Mouse (Mus musculus) lung, embryonic 14.5 days (tissue): ENCODE data around the gene Zfp266. TPM values are rescaled to one million over a fixed set of nuclear protein-coding genes. Genes with fewer than 3 reads are reported as not detected.

Experiments
- ATAC-seq: fragments of 200-750 bp; cut with Nextera tagmentation; 2 replicates; pipeline ENCODE4 v1.8.0; 2017; ENCODE audit warnings: mild to moderate bottlenecking, moderate TSS enrichment, moderate library complexity; ENCODE audit not compliant: insufficient read depth
- DNase-seq: peaks from one replicate; pipeline ENCODE4 v3.0.0-alpha.2; 2015
- H3K27ac ChIP-seq: fragments of 300-500 bp; sonication (generic); 2 replicates; pipeline ENCODE4 v1.5.1; 2014; ENCODE audit warnings: low read depth, mild to moderate bottlenecking, moderate library complexity
- H3K27me3 ChIP-seq: fragments of 300-500 bp; sonication (generic); 2 replicates; pipeline ENCODE4 v1.6.1; 2014; ENCODE audit warnings: low read length, control low read depth; ENCODE audit not compliant: insufficient read depth
- H3K36me3 ChIP-seq: fragments of 300-500 bp; sonication (generic); 2 replicates; pipeline ENCODE4 v1.6.1; 2014; ENCODE audit warnings: control low read depth; ENCODE audit not compliant: insufficient read depth
- H3K4me1 ChIP-seq: fragments of 300-500 bp; sonication (generic); 2 replicates; pipeline ENCODE4 v1.6.1; 2014; ENCODE audit warnings: antibody characterized with exemption, control low read depth; ENCODE audit not compliant: insufficient read depth
- H3K4me2 ChIP-seq: fragments of 300-500 bp; sonication (generic); 2 replicates; pipeline ENCODE4 v1.6.1; 2014; ENCODE audit warnings: mild to moderate bottlenecking
- H3K4me3 ChIP-seq: fragments of 300-500 bp; sonication (generic); 2 replicates; pipeline ENCODE4 v1.5.1; 2014; ENCODE audit warnings: low read depth, low read length
- H3K9ac ChIP-seq: fragments of 300-500 bp; sonication (generic); 2 replicates; pipeline ENCODE4 v1.6.1; 2014
- H3K9me3 ChIP-seq: fragments of 300-500 bp; sonication (generic); 2 replicates; pipeline ENCODE4 v1.6.1; 2016; ENCODE audit warnings: low read depth, low read length, control low read depth
- CTCF ChIP-seq: IDR thresholded peaks from 2 replicates; pipeline ENCODE4 v1.5.1; 2016; ENCODE audit warnings: antibody characterized with exemption, low read depth
- WGBS: fragments of 180-500 bp; shearing (Covaris S2); extraction: QIAGEN DNeasy Blood & Tissue Kit; methylation state at CpG from one replicate; pipeline ENCODE4 v1.1.7; 2014; 5-methylcytosine and 5-hydroxymethylcytosine counted together
- polyA plus RNA-seq: library from polyadenylated mRNA; unstranded; fragments of >200 nt; fragmentation: Nextera tagmentation; extraction: Ambion mirVana; gene quantifications from 2 replicates; pipeline ENCODE4 v1.2.1, GENCODE M21; 2014

Zfp266 gene
- polyA plus RNA-seq, 1 experiment from 2014 or later = 107 TPM

DNA sequence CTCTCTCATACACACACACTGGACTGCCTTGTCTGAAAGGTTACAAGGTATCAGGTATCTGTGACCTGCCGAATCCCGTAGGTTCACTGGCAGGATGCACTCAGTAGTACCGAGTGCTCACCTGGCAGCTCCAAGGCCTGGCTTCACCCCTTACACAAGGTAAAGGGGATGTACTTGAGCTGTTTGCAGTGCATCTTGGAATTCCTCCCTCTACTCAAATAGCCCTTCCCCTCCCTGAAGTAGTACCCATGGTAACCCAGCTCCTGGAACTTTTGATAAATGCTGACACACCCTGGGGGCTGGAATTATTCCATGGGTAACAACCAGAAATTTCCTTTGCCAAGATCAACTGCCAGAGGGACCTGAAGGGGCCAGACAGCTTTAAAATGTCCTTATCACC, 7.2 kb downstream of the Zfp266 start:
- Histone ChIP-seq H3K4me3 (no peak overlapping the region), H3K27ac (no peak overlapping the region), H3K36me3 (peaks cover 77% of the 10 kb centered on the region), H3K4me1 (peaks cover 15% of the 10 kb centered on the region; the same call in 1 of the 2 replicates), H3K4me2 (no peak overlapping the region), H3K27me3 (no peaks in the 10 kb centered on the region), H3K9me3 (no peaks in the 10 kb centered on the region), H3K9ac (no peak overlapping the region)
- ATAC-seq (peak; percentile 88), DNase-seq (peak; percentile 59)
- no peak for TF ChIP-seq CTCF
- WGBS = 64% methylated on average over 3 of the region's 3 CpGs

DNA sequence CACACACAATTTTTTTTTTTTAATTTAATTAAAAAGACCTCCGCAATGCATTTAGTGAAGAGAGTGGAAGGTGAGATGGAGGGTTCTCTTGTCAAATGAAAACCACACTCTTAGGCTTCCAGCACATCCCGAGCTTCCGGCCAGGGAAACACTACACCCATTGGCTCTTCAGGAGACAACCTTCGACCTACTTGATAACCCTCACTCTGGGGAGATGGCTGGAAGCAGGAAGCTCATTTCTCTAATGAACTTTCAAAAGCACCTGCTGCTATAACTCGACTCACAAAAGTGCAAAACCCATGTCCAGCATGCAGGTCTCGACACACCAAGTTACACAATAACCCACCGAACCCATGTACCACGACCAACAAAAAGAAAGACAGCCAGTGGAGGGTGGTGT, 8.5 kb downstream of the Zfp266 start:
- Histone ChIP-seq H3K27me3 (no peaks in the 10 kb centered on the region), H3K4me1 (peaks cover 8% of the 10 kb centered on the region; the same call in 1 of the 2 replicates), H3K9me3 (no peaks in the 10 kb centered on the region), H3K27ac (no peak overlapping the region), H3K9ac (no peak overlapping the region), H3K36me3 (peaks cover 73% of the 10 kb centered on the region), H3K4me3 (no peak overlapping the region), H3K4me2 (no peak overlapping the region)
- ATAC-seq (no peak), DNase-seq (no peak)
- 71% methylated on average over 8 of the region's 8 CpGs for WGBS
- TF ChIP-seq CTCF = no peak

DNA sequence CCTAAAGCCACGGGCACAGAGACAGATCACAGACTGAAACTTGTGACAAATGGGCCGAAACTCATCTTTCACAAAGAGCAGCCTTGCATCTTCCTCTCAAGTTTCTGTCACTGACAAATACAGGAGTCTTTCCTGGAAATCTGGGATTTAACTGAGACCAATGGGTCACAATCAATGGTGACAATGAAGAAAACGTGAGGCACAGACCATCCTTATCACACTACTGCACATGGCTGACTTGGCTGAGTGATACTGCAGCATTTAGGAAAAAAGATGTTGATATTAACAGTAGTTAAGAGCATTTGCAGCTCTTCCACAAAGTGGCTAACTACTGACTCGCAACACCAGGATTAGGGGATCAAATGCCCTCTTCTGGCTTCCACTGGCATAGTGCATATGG, 9.6 kb downstream of the Zfp266 start:
- DNase-seq (no peak), ATAC-seq (no peak)
- WGBS = 87% methylated on average over 4 of the region's 4 CpGs
- no peak overlapping the region for H3K4me3 ChIP-seq
- peaks cover 74% of the 10 kb centered on the region for H3K36me3 ChIP-seq
- H3K4me1 ChIP-seq = peaks cover 8% of the 10 kb centered on the region; the same call in 1 of the 2 replicates
- H3K9ac ChIP-seq = no peak overlapping the region
- H3K27me3 ChIP-seq = no peaks in the 10 kb centered on the region
- TF ChIP-seq CTCF = no peak
- H3K4me2 ChIP-seq = no peak overlapping the region
- H3K27ac ChIP-seq = no peak overlapping the region
- no peaks in the 10 kb centered on the region for H3K9me3 ChIP-seq

DNA sequence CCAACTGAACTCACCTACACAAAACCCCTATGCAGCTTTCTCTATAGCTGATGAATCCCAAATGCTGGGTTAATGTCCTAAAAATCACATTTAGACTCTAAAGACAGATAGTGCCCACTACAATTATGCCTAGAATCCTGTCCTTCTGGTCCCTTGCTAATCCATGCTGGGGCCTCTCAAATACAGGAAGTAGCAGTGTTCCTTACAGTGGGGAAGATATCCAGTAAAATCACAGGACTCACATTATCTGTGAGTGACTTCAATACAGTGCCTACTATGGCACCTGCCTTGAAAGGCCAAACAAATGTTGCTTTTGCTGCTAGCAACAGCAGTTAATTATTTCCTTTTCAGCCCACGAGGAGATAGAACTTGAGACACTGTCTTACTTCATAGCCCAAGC, 10.9 kb downstream of the Zfp266 start:
- H3K36me3 ChIP-seq = peaks cover 74% of the 10 kb centered on the region
- H3K9ac ChIP-seq = no peak overlapping the region
- H3K27ac ChIP-seq = no peak overlapping the region
- TF ChIP-seq CTCF = no peak
- no peak overlapping the region for H3K4me2 ChIP-seq
- ATAC-seq (no peak), DNase-seq (no peak)
- H3K27me3 ChIP-seq = no peaks in the 10 kb centered on the region
- no peak overlapping the region for H3K4me3 ChIP-seq
- WGBS = 53% methylated on average over 1 of the region's 1 CpGs
- peaks cover 8% of the 10 kb centered on the region; the same call in 1 of the 2 replicates for H3K4me1 ChIP-seq
- H3K9me3 ChIP-seq = no peaks in the 10 kb centered on the region

DNA sequence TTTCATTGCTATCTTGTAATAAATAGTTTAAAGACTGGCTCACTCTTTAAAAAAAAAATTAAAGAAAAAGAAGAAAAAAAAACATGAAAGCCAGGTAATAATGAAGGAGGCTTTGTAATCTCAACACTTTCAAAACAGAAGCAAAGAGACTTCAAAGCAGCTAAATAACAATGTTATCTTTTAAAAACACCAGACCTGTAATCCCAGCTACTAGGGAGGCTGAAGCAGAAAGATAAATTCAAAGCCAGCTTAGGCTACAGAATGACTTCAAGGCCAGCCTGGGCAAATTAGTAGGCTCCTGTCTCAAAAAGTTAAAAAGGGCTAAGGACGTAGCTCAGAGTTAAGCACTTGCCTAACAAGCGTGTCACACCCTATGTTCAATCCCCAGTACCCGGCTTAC, 11.5 kb downstream of the Zfp266 start:
- TF ChIP-seq CTCF = no peak
- H3K4me3 ChIP-seq = no peak overlapping the region
- H3K27me3 ChIP-seq = no peaks in the 10 kb centered on the region
- WGBS = 88% methylated on average over 3 of the region's 3 CpGs
- H3K36me3 ChIP-seq = peaks cover 74% of the 10 kb centered on the region
- H3K4me2 ChIP-seq = no peak overlapping the region
- H3K27ac ChIP-seq = no peak overlapping the region
- no peak overlapping the region for H3K9ac ChIP-seq
- DNase-seq = no peak
- no peaks in the 10 kb centered on the region for H3K9me3 ChIP-seq
- H3K4me1 ChIP-seq = peaks cover 4% of the 10 kb centered on the region; the same call in 1 of the 2 replicates
- no peak for ATAC-seq

DNA sequence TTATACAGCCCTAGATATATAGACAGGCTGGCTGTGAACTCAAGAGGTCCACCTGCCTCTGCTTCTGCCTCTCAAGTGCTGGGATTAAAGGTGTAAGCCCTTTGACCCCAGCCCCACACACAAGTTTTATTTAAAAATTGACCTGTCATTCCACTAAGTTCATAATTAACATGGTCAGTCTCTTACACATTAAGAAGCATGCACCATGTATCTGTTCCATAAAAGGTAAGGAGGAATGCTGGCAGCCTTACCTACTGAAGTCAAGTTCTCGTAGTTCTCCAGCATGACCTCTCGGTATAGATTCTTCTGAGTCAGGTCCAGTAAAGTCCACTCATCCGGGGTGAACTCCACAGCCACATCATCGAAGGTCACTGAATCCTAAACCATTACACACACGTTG, 16.4 kb downstream of the Zfp266 start:
- H3K9ac ChIP-seq = no peak overlapping the region
- no peaks in the 10 kb centered on the region for H3K27me3 ChIP-seq
- DNase-seq = no peak
- H3K4me3 ChIP-seq = no peak overlapping the region
- ATAC-seq = no peak
- peaks cover 85% of the 10 kb centered on the region for H3K36me3 ChIP-seq
- TF ChIP-seq CTCF = no peak
- no peaks in the 10 kb centered on the region for H3K9me3 ChIP-seq
- no peak overlapping the region for H3K27ac ChIP-seq
- WGBS = 93% methylated on average over 5 of the region's 5 CpGs
- no peaks in the 10 kb centered on the region for H3K4me1 ChIP-seq
- H3K4me2 ChIP-seq = no peak overlapping the region

DNA sequence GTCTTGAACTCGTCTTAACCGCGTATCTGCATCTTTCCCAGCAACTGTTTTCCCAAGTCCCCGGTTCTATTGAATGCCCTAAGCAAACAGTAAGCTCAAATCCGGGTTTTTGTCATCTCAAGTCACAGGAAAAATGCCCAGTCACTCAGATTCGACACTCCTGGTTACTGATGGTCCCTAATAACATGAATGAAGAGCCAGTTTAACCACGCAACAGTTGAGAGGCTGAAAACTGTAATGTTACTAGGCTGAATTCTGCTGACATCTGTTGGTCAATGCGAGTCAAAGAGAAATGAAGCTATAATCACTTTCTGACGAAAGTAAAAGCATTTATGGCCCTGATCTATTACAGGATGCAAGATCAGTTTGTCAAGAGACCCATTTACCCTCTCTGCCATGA, 27.9 kb downstream of the Zfp266 start:
- DNase-seq = peak; percentile 57

More for the DNA sequence above, 27.9 kb downstream of the Zfp266 start:
- H3K9ac ChIP-seq = peak overlapping the region; percentile 93
- peaks cover 31% of the 10 kb centered on the region for H3K36me3 ChIP-seq
- H3K4me3 ChIP-seq = peak overlapping the region; percentile 85
- peak overlapping the region; percentile 86 for H3K4me2 ChIP-seq
- 6% methylated on average over 9 of the region's 9 CpGs for WGBS
- no peaks in the 10 kb centered on the region for H3K27me3 ChIP-seq
- no peaks in the 10 kb centered on the region for H3K9me3 ChIP-seq
- H3K27ac ChIP-seq = peak overlapping the region; percentile 98
- ATAC-seq = no peak
- TF ChIP-seq CTCF = peak; percentile 27; the same call in 1 of the 2 replicates
- H3K4me1 ChIP-seq = peaks cover 2% of the 10 kb centered on the region; the same call in 1 of the 2 replicates
